Mouse (Mus musculus) olfactory bulb, adult 2 months (tissue): ENCODE results near the gene Gm21964. TPM values are rescaled to one million over a fixed set of nuclear protein-coding genes. Genes with fewer than 3 reads are reported as not detected.

Source experiments
- H3K27ac ChIP-seq: fragments of 200-500 bp; 2 replicates; pipeline ENCODE4 v1.5.1; 2012; ENCODE audit warnings: low read depth, low read length; ENCODE audit not compliant: insufficient read depth
- H3K4me1 ChIP-seq: fragments of 200-500 bp; 2 replicates; pipeline ENCODE4 v1.6.1; 2012; ENCODE audit warnings: low read length; ENCODE audit not compliant: control insufficient read depth, insufficient read depth
- H3K4me3 ChIP-seq: fragments of 200-500 bp; 2 replicates; pipeline ENCODE4 v1.5.1; 2012; ENCODE audit warnings: mild to moderate bottlenecking, low read depth, low read length, moderate library complexity; ENCODE audit not compliant: insufficient read depth
- CTCF ChIP-seq: fragments of 200-500 bp; IDR thresholded peaks from 2 replicates; pipeline ENCODE4 v1.5.1; 2012; ENCODE audit warnings: low read depth, mild to moderate bottlenecking, low read length, moderate library complexity; ENCODE audit not compliant: insufficient read depth
- POLR2A ChIP-seq: fragments of 200-500 bp; IDR thresholded peaks from 2 replicates; pipeline ENCODE4 v1.6.1; 2012; ENCODE audit warnings: mild to moderate bottlenecking, low read depth, low read length, moderate library complexity; ENCODE audit not compliant: insufficient read depth
- WGBS: fragments of 180-500 bp; shearing (Covaris S2); methylation state at CpG from one replicate; pipeline ENCODE4 v1.1.7; 2018; 5-methylcytosine and 5-hydroxymethylcytosine counted together
- polyA plus RNA-seq: library from polyadenylated mRNA; stranded (reverse); fragments of >200 nt; gene quantifications from 2 replicates; pipeline ENCODE4 v1.2.4, GENCODE M21; 2012; ENCODE audit warnings: low replicate concordance; ENCODE audit not compliant: missing spikeins, insufficient read depth, insufficient read length

Gm21964 gene
- polyA plus RNA-seq = not detected in 2 replicates

GRCm38 (mm10) chr8:110100907-110101306 is at the start of gene Gm21964:
Gene Gm21964 (plus strand): TSS chr8:110101207.
- no peaks in the 10 kb centered on the region for H3K4me1 ChIP-seq
- H3K4me3 ChIP-seq = no peak within 1 kb of the TSS
- 84% methylated on average over 12 of the region's 12 CpGs for WGBS
- TF ChIP-seq POLR2A (no peak), CTCF (no peak)
- H3K27ac ChIP-seq = no peak within 1 kb of the TSS

GRCm38 (mm10) chr8:110051208-110051607 is 49.8 kb upstream of the Gm21964 start:
- Histone ChIP-seq H3K4me3 (no peak overlapping the region), H3K27ac (no peak overlapping the region), H3K4me1 (no peaks in the 10 kb centered on the region)
- WGBS = 84% methylated on average over 6 of the region's 6 CpGs
- TF ChIP-seq POLR2A = no peak
- TF ChIP-seq CTCF = no peak

GRCm38 (mm10) chr8:110058207-110058606 is 42.8 kb upstream of the Gm21964 start:
- Histone ChIP-seq H3K4me1 (no peaks in the 10 kb centered on the region), H3K27ac (no peak overlapping the region), H3K4me3 (no peak overlapping the region)
- TF ChIP-seq POLR2A = no peak
- no peak for TF ChIP-seq CTCF
- 68% methylated on average over 8 of the region's 8 CpGs for WGBS

- H3K4me3 ChIP-seq = no peak overlapping the region
- H3K4me1 ChIP-seq = no peaks in the 10 kb centered on the region
- no peak overlapping the region for H3K27ac ChIP-seq
- WGBS = 78% methylated on average over 9 of the region's 9 CpGs
- TF ChIP-seq CTCF = no peak
- TF ChIP-seq POLR2A = no peak
Observed at GRCm38 (mm10) chr8:110064161-110064560, 36.8 kb upstream of the Gm21964 start.

- 88% methylated on average over 18 of the region's 18 CpGs for WGBS
- no peak overlapping the region for H3K4me3 ChIP-seq
- TF ChIP-seq CTCF (no peak), POLR2A (no peak)
- H3K4me1 ChIP-seq = no peaks in the 10 kb centered on the region
- H3K27ac ChIP-seq = no peak overlapping the region
Observed at GRCm38 (mm10) chr8:110064606-110065365, 36.2 kb upstream of the Gm21964 start.

- H3K4me1 ChIP-seq = no peaks in the 10 kb centered on the region
- no peak overlapping the region for H3K4me3 ChIP-seq
- no peak overlapping the region for H3K27ac ChIP-seq
- TF ChIP-seq CTCF (no peak), POLR2A (no peak)
- 91% methylated on average over 4 of the region's 4 CpGs for WGBS
Observed at GRCm38 (mm10) chr8:110065676-110066075, 35.3 kb upstream of the Gm21964 start.

- Histone ChIP-seq H3K4me1 (no peaks in the 10 kb centered on the region), H3K4me3 (no peak overlapping the region), H3K27ac (no peak overlapping the region)
- TF ChIP-seq POLR2A = no peak
- no peak for TF ChIP-seq CTCF
- 87% methylated on average over 4 of the region's 4 CpGs for WGBS
Observed at GRCm38 (mm10) chr8:110069706-110070105, 31.3 kb upstream of the Gm21964 start.

GRCm38 (mm10) chr8:110071600-110071999 is 29.4 kb upstream of the Gm21964 start:
- WGBS = 17% methylated on average over 9 of the region's 9 CpGs
- no peaks in the 10 kb centered on the region for H3K4me1 ChIP-seq
- H3K4me3 ChIP-seq = no peak overlapping the region
- no peak overlapping the region for H3K27ac ChIP-seq
- TF ChIP-seq POLR2A = no peak
- TF ChIP-seq CTCF = peak; percentile 83

- Histone ChIP-seq H3K27ac (no peak overlapping the region), H3K4me1 (peaks cover 3% of the 10 kb centered on the region; the same call in 1 of the 2 replicates), H3K4me3 (no peak overlapping the region)
- WGBS = 82% methylated on average over 8 of the region's 8 CpGs
- TF ChIP-seq POLR2A (no peak), CTCF (no peak)
Observed at GRCm38 (mm10) chr8:110074496-110074895, 26.5 kb upstream of the Gm21964 start.
